Mouse (Mus musculus) neural tube, embryonic 13.5 days (tissue): ENCODE data around the gene Smdt1. TPM values are rescaled to one million over a fixed set of nuclear protein-coding genes. Genes with fewer than 3 reads are reported as not detected.

Source experiments
- ATAC-seq: fragments of 200-750 bp; cut with Nextera tagmentation; 2 replicates; pipeline ENCODE4 v1.8.0; 2017; ENCODE audit warnings: low read depth, mild to moderate bottlenecking, moderate TSS enrichment, moderate library complexity
- H3K27ac ChIP-seq: fragments of 300-500 bp; sonication (generic); replicated peaks from 2 replicates; pipeline ENCODE4 v1.5.1; 2015; ENCODE audit warnings: moderate library complexity, mild to moderate bottlenecking, inconsistent platforms
- H3K27me3 ChIP-seq: fragments of 300-500 bp; sonication (generic); 2 replicates; pipeline ENCODE4 v1.6.1; 2015; ENCODE audit warnings: mild to moderate bottlenecking, inconsistent platforms
- H3K36me3 ChIP-seq: fragments of 300-500 bp; sonication (generic); 2 replicates; pipeline ENCODE4 v1.6.1; 2015; ENCODE audit warnings: mild to moderate bottlenecking, inconsistent platforms
- H3K4me1 ChIP-seq: fragments of 300-500 bp; sonication (generic); replicated peaks from 2 replicates; pipeline ENCODE4 v1.6.1; 2015; ENCODE audit warnings: inconsistent platforms
- H3K4me2 ChIP-seq: fragments of 300-500 bp; sonication (generic); 2 replicates; pipeline ENCODE4 v1.6.1; 2015; ENCODE audit warnings: inconsistent platforms, mild to moderate bottlenecking, moderate library complexity
- H3K4me3 ChIP-seq: fragments of 300-500 bp; sonication (generic); 2 replicates; pipeline ENCODE4 v1.5.1; 2015; ENCODE audit warnings: mild to moderate bottlenecking, inconsistent platforms
- H3K9ac ChIP-seq: fragments of 300-500 bp; sonication (generic); 2 replicates; pipeline ENCODE4 v1.6.1; 2015; ENCODE audit warnings: moderate library complexity, mild to moderate bottlenecking, inconsistent platforms
- H3K9me3 ChIP-seq: fragments of 300-500 bp; sonication (generic); 2 replicates; pipeline ENCODE4 v1.6.1; 2016; ENCODE audit warnings: inconsistent platforms
- WGBS: fragments of 180-500 bp; shearing (Covaris S2); methylation state at CpG from one replicate; pipeline ENCODE4 v1.1.7; 2015; 5-methylcytosine and 5-hydroxymethylcytosine counted together
- polyA plus RNA-seq: library from polyadenylated mRNA; unstranded; fragments of >200 nt; fragmentation: Nextera tagmentation; extraction: Ambion mirVana; gene quantifications from 2 replicates; pipeline ENCODE4 v1.2.1, GENCODE M21; 2015

The Smdt1 gene
- polyA plus RNA-seq, result 383 and 401 TPM in 2 replicates

DNA sequence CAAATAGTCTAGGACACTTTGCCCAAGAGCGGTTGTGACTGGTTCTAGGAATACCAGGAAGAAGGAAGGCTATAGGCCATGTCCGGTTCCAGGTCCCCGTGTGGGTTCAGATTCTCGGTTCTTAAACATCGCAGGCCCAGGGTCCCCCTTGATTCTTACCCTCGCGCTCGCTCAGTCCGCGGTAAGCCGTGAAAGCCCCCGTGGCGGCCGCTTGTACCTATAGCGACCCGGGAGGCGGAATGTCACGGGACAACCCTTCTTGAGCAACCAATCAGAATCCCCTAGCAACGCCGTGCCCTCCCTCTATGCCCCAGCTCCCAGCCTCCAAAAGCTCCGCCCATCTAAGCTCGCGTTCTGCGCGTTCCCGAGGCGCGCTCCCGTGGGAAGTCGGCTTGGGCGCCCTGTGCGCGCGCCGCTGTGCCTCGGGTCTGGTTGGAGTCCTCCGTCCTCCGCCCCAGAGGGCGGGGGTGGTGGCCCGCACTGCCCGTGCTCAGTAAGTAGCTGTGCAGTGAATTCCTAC, at the start of gene Smdt1, which contains the start of the genes Naga and Pheta2:
Smdt1 (plus strand) TSS at position 367 of the 520 bp plus-strand sequence.
Naga (minus strand) TSS at position 333 of the 520 bp plus-strand sequence.
Pheta2 (plus strand) TSS at position 350 of the 520 bp plus-strand sequence.
- peak within 1 kb of the TSS; percentile 73 for H3K9ac ChIP-seq
- H3K27me3 ChIP-seq, result peaks cover 25% of the 10 kb centered on the region
- H3K4me2 ChIP-seq, result peak within 1 kb of the TSS; percentile 65
- peaks cover 21% of the 10 kb centered on the region for H3K36me3 ChIP-seq
- H3K9me3 ChIP-seq, result no peaks in the 10 kb centered on the region
- under 1% methylated on average over 41 of the region's 41 CpGs for WGBS
- H3K4me3 ChIP-seq, result peak within 1 kb of the TSS; percentile 58
- peaks cover 39% of the 10 kb centered on the region for H3K4me1 ChIP-seq
- peak; percentile 84 for ATAC-seq
- peak within 1 kb of the TSS; percentile 28; the same call in 1 of the 2 replicates for H3K27ac ChIP-seq

DNA sequence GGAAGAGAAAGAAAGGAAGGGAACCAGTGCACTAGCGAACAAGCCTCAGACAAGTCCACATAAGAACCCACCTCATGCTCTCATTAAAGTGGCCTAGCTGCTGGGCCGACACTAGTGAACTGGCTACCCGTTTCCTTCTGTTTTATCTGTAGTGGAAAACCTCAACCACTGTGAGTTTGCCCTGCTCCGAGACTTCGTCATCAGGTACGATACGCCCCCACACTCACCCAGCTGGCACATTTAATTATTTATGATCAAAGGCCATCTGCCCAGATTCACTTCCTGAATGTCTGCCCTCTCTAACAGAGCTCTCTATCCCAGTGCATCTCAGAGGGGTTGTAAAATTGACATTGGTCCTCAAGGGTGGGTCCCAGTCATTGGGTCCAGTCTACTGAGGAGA, 48.5 kb upstream of the Smdt1 start:
- peaks cover 28% of the 10 kb centered on the region for H3K4me1 ChIP-seq
- no peaks in the 10 kb centered on the region for H3K9me3 ChIP-seq
- H3K4me3 ChIP-seq, result no peak overlapping the region
- no peak for ATAC-seq
- 70% methylated on average over 7 of the region's 7 CpGs for WGBS
- peaks cover 78% of the 10 kb centered on the region for H3K36me3 ChIP-seq
- H3K4me2 ChIP-seq, result no peak overlapping the region
- no peak overlapping the region for H3K27ac ChIP-seq
- H3K9ac ChIP-seq, result no peak overlapping the region
- H3K27me3 ChIP-seq, result no peaks in the 10 kb centered on the region

DNA sequence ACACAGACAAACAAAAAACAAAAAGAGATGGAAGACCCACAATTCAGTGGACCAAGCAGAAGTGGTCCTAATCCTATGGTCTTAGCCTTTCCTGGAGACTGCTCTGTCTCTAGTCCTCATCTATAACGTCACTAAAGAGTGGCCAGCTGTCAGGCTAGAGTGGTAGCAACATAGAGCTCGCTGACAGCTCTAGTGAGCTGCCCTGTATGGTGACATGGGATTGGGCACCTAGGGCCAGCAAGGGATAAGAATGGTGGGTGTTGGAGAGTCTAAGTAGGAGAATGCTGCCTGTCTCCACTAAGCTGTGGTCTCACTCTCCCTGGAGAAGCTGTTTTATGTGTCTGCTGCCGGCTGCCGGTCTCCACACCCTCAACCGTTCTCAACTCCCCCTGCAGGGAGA, 45.9 kb upstream of the Smdt1 start:
- H3K27ac ChIP-seq, result peak overlapping the region; percentile 78
- no peaks in the 10 kb centered on the region for H3K27me3 ChIP-seq
- H3K4me2 ChIP-seq, result peak overlapping the region; percentile 33
- H3K9ac ChIP-seq, result peak overlapping the region; percentile 38; the same call in 1 of the 2 replicates
- peaks cover 28% of the 10 kb centered on the region for H3K4me1 ChIP-seq
- H3K36me3 ChIP-seq, result peaks cover 52% of the 10 kb centered on the region
- peak; percentile 53 for ATAC-seq
- WGBS, result 11% methylated on average over 5 of the region's 5 CpGs
- no peak overlapping the region; the same call in 1 of the 2 replicates for H3K4me3 ChIP-seq
- H3K9me3 ChIP-seq, result no peaks in the 10 kb centered on the region

- peak; percentile 92 for ATAC-seq
- 1% methylated on average over 7 of the region's 7 CpGs for WGBS
- peaks cover 28% of the 10 kb centered on the region for H3K4me1 ChIP-seq
These were observed 45.5 kb upstream of the Smdt1 start for GRCm38 (mm10) chr15:82293271-82293711.

DNA sequence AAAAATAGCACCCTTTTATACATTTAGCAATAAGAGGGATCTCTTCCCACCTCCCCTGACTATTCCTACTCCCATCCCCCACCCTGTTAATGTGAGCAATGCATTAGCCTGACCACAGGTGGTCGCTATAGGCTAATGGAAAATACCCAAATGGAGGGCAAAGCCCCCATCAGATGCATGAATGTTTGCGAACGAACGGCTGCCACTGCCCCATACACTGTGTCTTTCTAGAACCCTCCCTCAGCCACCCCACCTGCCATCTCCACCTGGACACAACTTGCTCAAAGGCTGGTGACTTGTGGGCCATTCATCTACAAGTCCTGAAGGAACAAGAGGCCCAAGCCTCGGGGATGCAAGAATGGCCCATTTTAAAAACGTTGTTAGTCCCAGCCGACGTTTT, 44.7 kb upstream of the Smdt1 start:
- ATAC-seq, result peak; percentile 38; the same call in 1 of the 2 replicates
- Histone ChIP-seq H3K4me1 (peaks cover 28% of the 10 kb centered on the region), H3K27ac (peak overlapping the region; percentile 78), H3K4me3 (no peak overlapping the region), H3K36me3 (peaks cover 39% of the 10 kb centered on the region), H3K4me2 (no peak overlapping the region), H3K27me3 (no peaks in the 10 kb centered on the region), H3K9ac (no peak overlapping the region), H3K9me3 (no peaks in the 10 kb centered on the region)
- WGBS, result 39% methylated on average over 8 of the region's 8 CpGs

More at GRCm38 (mm10) chr15:82293271-82293711, 45.5 kb upstream of the Smdt1 start:
- Histone ChIP-seq H3K27me3 (no peaks in the 10 kb centered on the region), H3K4me2 (peak overlapping the region; percentile 33), H3K4me3 (no peak overlapping the region; the same call in 1 of the 2 replicates), H3K9me3 (no peaks in the 10 kb centered on the region), H3K9ac (peak overlapping the region; percentile 38; the same call in 1 of the 2 replicates), H3K27ac (peak overlapping the region; percentile 78), H3K36me3 (peaks cover 47% of the 10 kb centered on the region)

DNA sequence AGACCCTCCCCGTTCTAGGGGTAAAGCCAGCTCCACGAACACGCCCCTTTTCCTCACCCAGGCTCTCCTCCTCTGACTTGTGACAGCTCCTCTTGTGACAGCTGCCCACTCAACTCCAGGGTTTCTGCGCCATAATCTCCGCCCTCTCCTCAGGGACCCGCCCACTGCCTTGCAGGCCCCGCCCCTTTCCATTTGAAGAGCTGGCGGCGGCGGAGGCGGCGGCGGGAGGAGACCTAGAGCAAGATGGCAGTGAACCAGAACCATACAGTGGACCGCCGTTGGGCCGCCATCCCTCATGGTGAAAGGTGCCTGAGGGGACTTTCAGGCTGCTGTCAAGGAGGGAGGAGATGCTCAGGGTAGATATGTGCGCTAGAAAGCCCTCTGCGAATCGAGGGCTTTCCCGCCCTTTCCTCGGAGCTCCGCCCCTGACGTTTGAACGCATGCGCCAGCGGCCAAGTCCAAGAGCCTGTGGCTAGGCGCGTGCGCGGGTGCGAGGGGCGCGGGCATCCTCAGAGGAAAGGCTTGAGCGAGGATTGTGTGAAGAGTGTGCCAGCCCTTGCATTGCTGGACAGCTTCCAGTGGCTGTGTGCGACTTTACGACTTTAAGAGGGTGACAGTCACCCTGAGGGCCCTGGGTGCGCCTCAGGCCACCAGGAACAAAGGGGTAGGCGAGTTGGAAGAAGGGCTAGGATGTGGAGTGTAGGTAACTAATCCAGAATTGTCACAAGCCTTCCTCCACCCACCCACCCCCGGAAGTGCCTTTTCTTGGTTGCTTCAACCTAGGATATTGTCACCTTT, 39.8 kb upstream of the Smdt1 start, which contains the start of gene Wbp2nl:
Wbp2nl (plus strand) TSS at position 191 of the 798 bp plus-strand sequence.
- peaks cover 8% of the 10 kb centered on the region for H3K4me1 ChIP-seq
- no peak for ATAC-seq
- no peak within 1 kb of the TSS for H3K9ac ChIP-seq
- H3K27ac ChIP-seq, result no peak within 1 kb of the TSS
- no peaks in the 10 kb centered on the region for H3K36me3 ChIP-seq
- 62% methylated on average over 39 of the region's 39 CpGs for WGBS
- H3K27me3 ChIP-seq, result no peaks in the 10 kb centered on the region
- peak within 1 kb of the TSS; percentile 7; the same call in 1 of the 2 replicates for H3K4me2 ChIP-seq
- H3K9me3 ChIP-seq, result no peaks in the 10 kb centered on the region
- H3K4me3 ChIP-seq, result no peak within 1 kb of the TSS

GRCm38 (mm10) chr15:82307107-82307506, 31.7 kb upstream of the Smdt1 start:
- H3K4me3 ChIP-seq, result no peak overlapping the region
- no peaks in the 10 kb centered on the region for H3K4me1 ChIP-seq
- H3K36me3 ChIP-seq, result no peaks in the 10 kb centered on the region
- no peak overlapping the region for H3K9ac ChIP-seq
- H3K27me3 ChIP-seq, result no peaks in the 10 kb centered on the region
- ATAC-seq, result no peak
- whole genome bisulfite sequencing, result 81% methylated on average over 3 of the region's 3 CpGs
- H3K9me3 ChIP-seq, result no peaks in the 10 kb centered on the region
- no peak overlapping the region for H3K4me2 ChIP-seq
- no peak overlapping the region for H3K27ac ChIP-seq

GRCm38 (mm10) chr15:82308416-82308815, 30.3 kb upstream of the Smdt1 start:
- no peaks in the 10 kb centered on the region for H3K27me3 ChIP-seq
- H3K4me2 ChIP-seq, result no peak overlapping the region
- ATAC-seq, result no peak
- no peak overlapping the region for H3K4me3 ChIP-seq
- WGBS, result 80% methylated on average over 3 of the region's 3 CpGs
- H3K27ac ChIP-seq, result no peak overlapping the region
- H3K9me3 ChIP-seq, result no peaks in the 10 kb centered on the region
- no peaks in the 10 kb centered on the region for H3K36me3 ChIP-seq
- no peaks in the 10 kb centered on the region for H3K4me1 ChIP-seq
- no peak overlapping the region for H3K9ac ChIP-seq

GRCm38 (mm10) chr15:82317839-82318238, 20.9 kb upstream of the Smdt1 start:
- WGBS, result 87% methylated on average over 6 of the region's 6 CpGs

DNA sequence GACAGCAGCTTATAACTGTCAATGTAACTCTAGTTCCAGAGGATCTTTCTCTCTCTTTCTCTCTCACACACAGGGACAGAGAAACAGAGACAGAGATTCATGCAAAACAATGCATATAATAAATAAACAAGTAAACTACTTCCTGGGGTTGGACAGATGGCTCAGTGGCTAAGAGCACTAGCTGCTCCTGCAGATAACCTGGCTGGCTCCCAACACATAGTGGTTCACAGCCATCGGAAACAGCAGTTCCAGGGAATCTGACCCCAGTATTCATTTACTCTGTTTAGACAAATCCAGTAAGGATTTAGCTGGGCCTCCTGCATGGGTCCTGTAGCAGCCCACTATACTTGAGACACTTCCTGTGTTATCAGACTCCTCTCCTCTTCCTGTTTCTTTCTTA, 19.1 kb upstream of the Smdt1 start:
- WGBS, result 72% methylated on average over 1 of the region's 1 CpGs
- no peak overlapping the region for H3K4me2 ChIP-seq
- H3K27ac ChIP-seq, result no peak overlapping the region
- H3K4me1 ChIP-seq, result no peaks in the 10 kb centered on the region; the same call in 1 of the 2 replicates
- H3K9me3 ChIP-seq, result no peaks in the 10 kb centered on the region
- H3K27me3 ChIP-seq, result no peaks in the 10 kb centered on the region
- ATAC-seq, result no peak
- H3K9ac ChIP-seq, result no peak overlapping the region
- H3K36me3 ChIP-seq, result no peaks in the 10 kb centered on the region
- H3K4me3 ChIP-seq, result no peak overlapping the region

More at GRCm38 (mm10) chr15:82317839-82318238, 20.9 kb upstream of the Smdt1 start:
- Histone ChIP-seq H3K9me3 (no peaks in the 10 kb centered on the region), H3K4me2 (no peak overlapping the region), H3K36me3 (no peaks in the 10 kb centered on the region), H3K4me3 (no peak overlapping the region), H3K27me3 (no peaks in the 10 kb centered on the region), H3K9ac (no peak overlapping the region), H3K4me1 (no peaks in the 10 kb centered on the region; the same call in 1 of the 2 replicates), H3K27ac (no peak overlapping the region)
- no peak for ATAC-seq

GRCm38 (mm10) chr15:82322195-82322594, 16.6 kb upstream of the Smdt1 start:
- Histone ChIP-seq H3K4me3 (no peak overlapping the region), H3K27ac (no peak overlapping the region), H3K9me3 (no peaks in the 10 kb centered on the region), H3K9ac (no peak overlapping the region), H3K27me3 (no peaks in the 10 kb centered on the region), H3K4me1 (no peaks in the 10 kb centered on the region; the same call in 1 of the 2 replicates), H3K4me2 (no peak overlapping the region), H3K36me3 (no peaks in the 10 kb centered on the region)
- no peak for ATAC-seq
- 68% methylated on average over 8 of the region's 8 CpGs for WGBS

GRCm38 (mm10) chr15:82325382-82325781, 13.4 kb upstream of the Smdt1 start:
- Histone ChIP-seq H3K4me3 (no peak overlapping the region), H3K9me3 (no peaks in the 10 kb centered on the region), H3K36me3 (peaks cover 13% of the 10 kb centered on the region; the same call in 1 of the 2 replicates), H3K27me3 (no peaks in the 10 kb centered on the region), H3K27ac (no peak overlapping the region), H3K9ac (no peak overlapping the region), H3K4me1 (no peaks in the 10 kb centered on the region; the same call in 1 of the 2 replicates), H3K4me2 (no peak overlapping the region)
- 70% methylated on average over 2 of the region's 2 CpGs for WGBS
- no peak for ATAC-seq
